Mouse (Mus musculus): ENCODE results near the gene Hyal2. TPM values are rescaled to one million over a fixed set of nuclear protein-coding genes. Genes with fewer than 3 reads are reported as not detected.

Hyal2 gene
- 135 and 136 TPM in 2 replicates for polyA plus RNA-seq (2014; fragmentation: Nextera tagmentation; extraction: Ambion mirVana)

- Histone ChIP-seq H3K27ac (ENCODE audit: low read depth, low read length) (peak within 1 kb of the TSS; percentile 77), H3K4me3 (ENCODE audit: low read length) (peak within 1 kb of the TSS; percentile 67), H3K4me2 (replicated peaks; ENCODE audit: low read depth, low read length) (peak within 1 kb of the TSS; percentile 83), H3K36me3 (ENCODE audit: control insufficient read depth, insufficient read depth, low read length) (peaks cover 38% of the 10 kb centered on the region), H3K9ac (ENCODE audit: low read depth, low read length) (peak within 1 kb of the TSS; percentile 78), H3K4me1 (ENCODE audit: control insufficient read depth, insufficient read depth, low read length) (peaks cover 32% of the 10 kb centered on the region), H3K27me3 (ENCODE audit: control insufficient read depth, insufficient read depth, low read length) (no peaks in the 10 kb centered on the region), H3K9me3 (ENCODE audit: control insufficient read depth, low read length) (no peaks in the 10 kb centered on the region)
- no peak for ATAC-seq (ENCODE audit: low FRiP score, low TSS enrichment)
- 4% methylated on average over 18 of the region's 18 CpGs for WGBS
These were observed at the start of gene Hyal2 for GRCm38 (mm10) chr9:107567702-107568319. Gene Hyal2 (plus strand): TSS chr9:107567945.

- H3K9me3 ChIP-seq (ENCODE audit: control insufficient read depth, low read length) = no peaks in the 10 kb centered on the region
- H3K9ac ChIP-seq (ENCODE audit: low read depth, low read length) = no peak overlapping the region
- ATAC-seq (ENCODE audit: low FRiP score, low TSS enrichment) = no peak
- H3K4me1 ChIP-seq (ENCODE audit: control insufficient read depth, insufficient read depth, low read length) = peaks cover 10% of the 10 kb centered on the region; the same call in 1 of the 2 replicates
- WGBS = 68% methylated on average over 6 of the region's 6 CpGs
- H3K27me3 ChIP-seq (ENCODE audit: control insufficient read depth, insufficient read depth, low read length) = no peaks in the 10 kb centered on the region
- H3K4me2 ChIP-seq (replicated peaks; ENCODE audit: low read depth, low read length) = no peak overlapping the region
- H3K27ac ChIP-seq (ENCODE audit: low read depth, low read length) = no peak overlapping the region
- H3K4me3 ChIP-seq (ENCODE audit: low read length) = no peak overlapping the region
- no peaks in the 10 kb centered on the region for H3K36me3 ChIP-seq (ENCODE audit: control insufficient read depth, insufficient read depth, low read length)
These were observed 47.4 kb upstream of the Hyal2 start for GRCm38 (mm10) chr9:107520331-107520730.

GRCm38 (mm10) chr9:107521190-107521589 is 46.6 kb upstream of the Hyal2 start:
- no peaks in the 10 kb centered on the region for H3K36me3 ChIP-seq (ENCODE audit: control insufficient read depth, insufficient read depth, low read length)
- WGBS = 62% methylated on average over 5 of the region's 5 CpGs
- ATAC-seq (ENCODE audit: low FRiP score, low TSS enrichment) = no peak
- peaks cover under 1% of the 10 kb centered on the region; the same call in 1 of the 2 replicates for H3K27me3 ChIP-seq (ENCODE audit: control insufficient read depth, insufficient read depth, low read length)
- no peaks in the 10 kb centered on the region for H3K9me3 ChIP-seq (ENCODE audit: control insufficient read depth, low read length)
- H3K9ac ChIP-seq (ENCODE audit: low read depth, low read length) = peak overlapping the region; percentile 7; the same call in 1 of the 2 replicates
- peaks cover 10% of the 10 kb centered on the region; the same call in 1 of the 2 replicates for H3K4me1 ChIP-seq (ENCODE audit: control insufficient read depth, insufficient read depth, low read length)
- no peak overlapping the region for H3K27ac ChIP-seq (ENCODE audit: low read depth, low read length)
- H3K4me3 ChIP-seq (ENCODE audit: low read length) = no peak overlapping the region
- no peak overlapping the region for H3K4me2 ChIP-seq (replicated peaks; ENCODE audit: low read depth, low read length)

GRCm38 (mm10) chr9:107521711-107522399 is 45.9 kb upstream of the Hyal2 start:
- Histone ChIP-seq H3K27me3 (ENCODE audit: control insufficient read depth, insufficient read depth, low read length) (peaks cover 7% of the 10 kb centered on the region; the same call in 1 of the 2 replicates), H3K9ac (ENCODE audit: low read depth, low read length) (no peak overlapping the region), H3K4me2 (replicated peaks; ENCODE audit: low read depth, low read length) (peak overlapping the region; percentile 34), H3K36me3 (ENCODE audit: control insufficient read depth, insufficient read depth, low read length) (no peaks in the 10 kb centered on the region), H3K4me1 (ENCODE audit: control insufficient read depth, insufficient read depth, low read length) (peaks cover 15% of the 10 kb centered on the region; the same call in 1 of the 2 replicates), H3K4me3 (ENCODE audit: low read length) (no peak overlapping the region), H3K27ac (ENCODE audit: low read depth, low read length) (no peak overlapping the region), H3K9me3 (ENCODE audit: control insufficient read depth, low read length) (no peaks in the 10 kb centered on the region)
- 25% methylated on average over 25 of the region's 25 CpGs for WGBS
- ATAC-seq (ENCODE audit: low FRiP score, low TSS enrichment) = no peak

GRCm38 (mm10) chr9:107522400-107522711 is 45.4 kb upstream of the Hyal2 start:
- WGBS = 29% methylated on average over 2 of the region's 2 CpGs
- H3K9ac ChIP-seq (ENCODE audit: low read depth, low read length) = no peak overlapping the region
- H3K4me2 ChIP-seq (replicated peaks; ENCODE audit: low read depth, low read length) = peak overlapping the region; percentile 34
- H3K27me3 ChIP-seq (ENCODE audit: control insufficient read depth, insufficient read depth, low read length) = peaks cover 9% of the 10 kb centered on the region
- peaks cover 15% of the 10 kb centered on the region; the same call in 1 of the 2 replicates for H3K4me1 ChIP-seq (ENCODE audit: control insufficient read depth, insufficient read depth, low read length)
- no peaks in the 10 kb centered on the region for H3K36me3 ChIP-seq (ENCODE audit: control insufficient read depth, insufficient read depth, low read length)
- H3K4me3 ChIP-seq (ENCODE audit: low read length) = no peak overlapping the region
- no peaks in the 10 kb centered on the region for H3K9me3 ChIP-seq (ENCODE audit: control insufficient read depth, low read length)
- no peak overlapping the region for H3K27ac ChIP-seq (ENCODE audit: low read depth, low read length)
- no peak for ATAC-seq (ENCODE audit: low FRiP score, low TSS enrichment)

- Histone ChIP-seq H3K4me2 (replicated peaks; ENCODE audit: low read depth, low read length) (peak overlapping the region; percentile 74), H3K4me1 (ENCODE audit: control insufficient read depth, insufficient read depth, low read length) (peaks cover 15% of the 10 kb centered on the region; the same call in 1 of the 2 replicates), H3K36me3 (ENCODE audit: control insufficient read depth, insufficient read depth, low read length) (no peaks in the 10 kb centered on the region), H3K4me3 (ENCODE audit: low read length) (peak overlapping the region; percentile 40), H3K9me3 (ENCODE audit: control insufficient read depth, low read length) (no peaks in the 10 kb centered on the region), H3K27me3 (ENCODE audit: control insufficient read depth, insufficient read depth, low read length) (peaks cover 19% of the 10 kb centered on the region), H3K9ac (ENCODE audit: low read depth, low read length) (peak overlapping the region; percentile 42), H3K27ac (ENCODE audit: low read depth, low read length) (no peak overlapping the region)
- 4% methylated on average over 44 of the region's 44 CpGs for WGBS
- ATAC-seq (ENCODE audit: low FRiP score, low TSS enrichment) = peak; percentile 82
These were observed 41.3 kb upstream of the Hyal2 start for GRCm38 (mm10) chr9:107526198-107527026.

- WGBS = under 1% methylated on average over 48 of the region's 48 CpGs
- Histone ChIP-seq H3K9me3 (ENCODE audit: control insufficient read depth, low read length) (no peaks in the 10 kb centered on the region), H3K4me1 (ENCODE audit: control insufficient read depth, insufficient read depth, low read length) (peaks cover 20% of the 10 kb centered on the region)
These were observed 33.8 kb upstream of the Hyal2 start, which contains the start of gene Tmem115 for GRCm38 (mm10) chr9:107533791-107534407. Gene Tmem115 (plus strand): TSS chr9:107533945.

GRCm38 (mm10) chr9:107534408-107535202 is 33.1 kb upstream of the Hyal2 start:
- under 1% methylated on average over 40 of the region's 40 CpGs for WGBS

More at GRCm38 (mm10) chr9:107533791-107534407, 33.8 kb upstream of the Hyal2 start, which contains the start of gene Tmem115:
- Histone ChIP-seq H3K4me2 (replicated peaks; ENCODE audit: low read depth, low read length) (peak within 1 kb of the TSS; percentile 71), H3K9ac (ENCODE audit: low read depth, low read length) (peak within 1 kb of the TSS; percentile 90), H3K27ac (ENCODE audit: low read depth, low read length) (peak within 1 kb of the TSS; percentile 77), H3K4me3 (ENCODE audit: low read length) (peak within 1 kb of the TSS; percentile 94), H3K27me3 (ENCODE audit: control insufficient read depth, insufficient read depth, low read length) (no peaks in the 10 kb centered on the region), H3K36me3 (ENCODE audit: control insufficient read depth, insufficient read depth, low read length) (peaks cover 22% of the 10 kb centered on the region)
- peak; percentile 98 for ATAC-seq (ENCODE audit: low FRiP score, low TSS enrichment)

More at GRCm38 (mm10) chr9:107534408-107535202, 33.1 kb upstream of the Hyal2 start:
- Histone ChIP-seq H3K4me3 (ENCODE audit: low read length) (peak overlapping the region; percentile 94), H3K27ac (ENCODE audit: low read depth, low read length) (peak overlapping the region; percentile 77), H3K27me3 (ENCODE audit: control insufficient read depth, insufficient read depth, low read length) (no peaks in the 10 kb centered on the region), H3K9ac (ENCODE audit: low read depth, low read length) (peak overlapping the region; percentile 90), H3K4me1 (ENCODE audit: control insufficient read depth, insufficient read depth, low read length) (peaks cover 20% of the 10 kb centered on the region), H3K4me2 (replicated peaks; ENCODE audit: low read depth, low read length) (peak overlapping the region; percentile 71), H3K9me3 (ENCODE audit: control insufficient read depth, low read length) (no peaks in the 10 kb centered on the region), H3K36me3 (ENCODE audit: control insufficient read depth, insufficient read depth, low read length) (peaks cover 29% of the 10 kb centered on the region)
- peak; percentile 13 for ATAC-seq (ENCODE audit: low FRiP score, low TSS enrichment)
